ENCODE assay signal across 17 mouse cellular contexts in genomic region chr10:25499323-25500071, GRCm38 (mm10). TPM values are rescaled to one million over a fixed set of nuclear protein-coding genes. Genes with fewer than 3 reads are reported as not detected.
DNase-seq lines count a peak whose midpoint lies in the region; ATAC-seq and TF ChIP-seq lines count a peak whose summit lies in the region.
"Had no signal": no experiment of that assay in that cellular context is flagged by ENCODE, and none has a peak within 500 bp of the region (broad histone marks: within the 10 kb centered on the region; RNA-seq: fewer than 3 reads in every experiment).

No protein-coding gene starts in this region.

- no peak for DNase-seq in gastrocnemius, adult 2 months
- DNase-seq in gastrocnemius, postnatal 14 days: no peak
- peak; percentile 66 for DNase-seq in liver, adult 2 months (ENCODE audit: extremely low read depth, low read depth, low spot score)
- DNase-seq in liver (no peak), ES-CJ7 (ENCODE audit: low read depth, low spot score) (peak; percentile 35)
- DNase-seq in natural killer cell, adult 2 months (ENCODE audit: low spot score in 2 of 2): no peak
- no peak for DNase-seq in spleen, postnatal 10 days (ENCODE audit: low spot score in 2 of 2)
- DNase-seq: adrenal gland, postnatal 25 days; cerebellum, adult 11 months; heart, postnatal 4 days; thymus, postnatal 25 days had no signal

- no peaks in the 10 kb centered on the region for H3K27me3 ChIP-seq in liver, adult 2 months (ENCODE audit: control insufficient read depth, insufficient read depth, low read length)
- no peaks in the 10 kb centered on the region for H3K27me3 ChIP-seq in hindbrain, embryonic 12.5 days
- H3K27me3 ChIP-seq: embryonic facial prominence, embryonic 15.5 days had no signal

- no peak overlapping the region for H3K9ac ChIP-seq in liver, adult 2 months (ENCODE audit: low read depth, low read length)
- no peak overlapping the region for H3K9ac ChIP-seq in hindbrain, embryonic 12.5 days
- H3K9ac ChIP-seq: embryonic facial prominence, embryonic 15.5 days had no signal

- WGBS in liver, adult 2 months: 64% methylated on average over 10 of the region's 10 CpGs
- 54% methylated on average over 10 of the region's 10 CpGs for WGBS in hindbrain, embryonic 12.5 days

- H3K36me3 ChIP-seq in liver, adult 2 months (ENCODE audit: control insufficient read depth, insufficient read depth, low read length): no peaks in the 10 kb centered on the region
- 0 out of 2 replicates have a peak, but pooled peaks cover 3% of the 10 kb centered on the region for H3K36me3 ChIP-seq in hindbrain, embryonic 12.5 days

- H3K9me3 ChIP-seq in hindbrain, embryonic 12.5 days (replicated peaks): no peaks in the 10 kb centered on the region
- H3K9me3 ChIP-seq: embryonic facial prominence, embryonic 15.5 days had no signal

- ATAC-seq in hindbrain, embryonic 12.5 days (ENCODE audit: low FRiP score): peak; percentile 46; the same call in 1 of the 2 replicates
- ATAC-seq: forebrain, embryonic 16.5 days had no signal

- H3K4me1 ChIP-seq in liver, adult 2 months (ENCODE audit: control insufficient read depth, insufficient read depth, low read length): no peaks in the 10 kb centered on the region
- H3K4me1 ChIP-seq in hindbrain, embryonic 12.5 days: no peaks in the 10 kb centered on the region; the same call in 1 of the 2 replicates
- H3K4me1 ChIP-seq: embryonic facial prominence, embryonic 15.5 days had no signal

- no peaks in the 10 kb centered on the region for H3K79me2 ChIP-seq in liver, adult 2 months (ENCODE audit: control insufficient read depth, insufficient read depth, low read length)

- no peak overlapping the region for H3K27ac ChIP-seq in gastrocnemius, adult 2 months
- H3K27ac ChIP-seq in liver, adult 2 months (replicated peaks; ENCODE audit: insufficient read depth, low read depth, low read length): no peak overlapping the region
- H3K27ac ChIP-seq in hindbrain, embryonic 12.5 days: no peak overlapping the region
- H3K27ac ChIP-seq: embryonic facial prominence, embryonic 15.5 days had no signal

- no peak for TF ChIP-seq POLR2A in liver, adult 2 months (IDR thresholded peaks at IDR 0.05; ENCODE audit: extremely low read depth, insufficient read depth, low read length)

- intact Hi-C loops in gastrocnemius, adult 2 months (cut with DNase I): no loop called here
- intact Hi-C loops in gastrocnemius, postnatal 14 days (cut with DNase I; ENCODE audit: low total_unique reads): loop anchor here (10.0 kb wide), 1 partner anchor 125 kb away; no protein-coding TSS in a partner anchor

- H3K4me2 ChIP-seq in hindbrain, embryonic 12.5 days (replicated peaks): no peak overlapping the region
- H3K4me2 ChIP-seq: embryonic facial prominence, embryonic 15.5 days had no signal

- H3K4me3 ChIP-seq in gastrocnemius, adult 2 months: no peak overlapping the region
- H3K4me3 ChIP-seq in liver, adult 2 months (ENCODE audit: insufficient read depth, low read depth, low read length): no peak overlapping the region
- H3K4me3 ChIP-seq in hindbrain, embryonic 12.5 days: no peak overlapping the region
- H3K4me3 ChIP-seq: embryonic facial prominence, embryonic 15.5 days had no signal

- peak; percentile 31 for TF ChIP-seq CTCF in gastrocnemius, adult 2 months (IDR thresholded peaks at IDR 0.05)
- peak; percentile 77 for TF ChIP-seq CTCF in liver, adult 2 months (IDR thresholded peaks at IDR 0.05; ENCODE audit: low read depth, low read length)

RNA-seq across cellular contexts. Expression of gene Smlr1, which starts 36.6 kb away (rescaled TPM):
- not detected for total RNA-seq in gastrocnemius, adult 2 months (2021)
- total RNA-seq in gastrocnemius, postnatal 14 days (2021): not detected
- 79.3 and 89.4 TPM in 2 replicates for total RNA-seq in liver, adult 2 months (2014; rRNA removed)
- 64.7 and 68.6 TPM in 2 replicates for polyA plus RNA-seq in liver, adult 2 months (2012; rRNA removed)
- not detected in 2 replicates for polyA plus RNA-seq in hindbrain, embryonic 12.5 days (2016; fragmentation: Nextera tagmentation; extraction: Ambion mirVana)
- total RNA-seq: adrenal gland, postnatal 25 days; granulocyte monocyte progenitor cell, adult 5-6 weeks; heart, postnatal 4 days; megakaryocyte-erythroid progenitor cell, adult 5-6 weeks had no signal
- polyA plus RNA-seq: embryonic facial prominence, embryonic 15.5 days; forebrain, embryonic 16.5 days; neural tube, embryonic 11.5 days had no signal

Comparison
In these comparisons a context has a peak if more than half of its experiments do, and no peak if none do; other contexts are left out.
1. DNase-seq: peak in liver, adult 2 months (single experiment) and ES-CJ7 (single experiment); none in gastrocnemius, adult 2 months (single experiment), gastrocnemius, postnatal 14 days (single experiment), liver (single experiment), natural killer cell, adult 2 months (0 of 2) and spleen, postnatal 10 days (0 of 2).
2. RNA of gene Smlr1, which starts 36.6 kb away (total RNA-seq): 79.3 to 89.4 TPM in liver, adult 2 months; not detected in gastrocnemius, adult 2 months and not detected in gastrocnemius, postnatal 14 days; every median in the first group is over 10 times any median in the second.